Mouse (Mus musculus): Measurements from ENCODE around the gene Plcxd2.

DNA sequence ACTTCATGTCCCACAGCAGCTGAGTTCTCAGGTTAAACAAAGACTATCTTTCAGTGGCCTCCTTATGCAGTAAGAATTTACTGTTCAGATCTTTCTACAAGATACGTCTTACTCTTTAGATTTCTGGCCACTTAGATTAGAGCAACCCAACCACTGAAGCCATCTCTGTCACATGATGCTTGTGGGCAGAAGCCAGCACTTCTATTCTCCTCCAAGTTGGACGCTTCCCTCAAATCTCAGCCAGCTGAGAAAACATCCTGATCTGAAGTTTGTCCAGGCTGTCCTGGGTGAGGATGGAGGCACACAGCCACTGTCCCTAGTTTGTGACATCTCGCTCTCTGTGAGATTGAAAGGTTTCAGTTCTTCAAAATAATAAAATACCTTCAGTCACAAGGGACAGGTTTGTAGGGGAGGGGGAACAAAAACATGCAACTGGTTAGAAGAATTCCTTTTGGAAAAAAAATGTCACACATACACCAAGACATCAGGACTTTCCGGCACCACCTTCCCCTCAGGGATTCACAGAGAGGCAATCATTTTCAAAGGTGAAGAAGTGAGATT lies 53.5 kb downstream of the Plcxd2 start:
- TF ChIP-seq POLR2A (IDR thresholded peaks at IDR 0.05; ENCODE audit: extremely low read depth, insufficient read depth, low read length) (no peak), CTCF (IDR thresholded peaks at IDR 0.05; ENCODE audit: extremely low read depth, insufficient read depth, low read length) (no peak)

All from cortical plate, adult 2 months (tissue).